Mouse (Mus musculus) stomach, postnatal 0 days (tissue): ENCODE measurements around the gene Dmrt2. TPM values are rescaled to one million over a fixed set of nuclear protein-coding genes. Genes with fewer than 3 reads are reported as not detected.

Source experiments
- ATAC-seq: fragments of 200-750 bp; cut with Nextera tagmentation; 2 replicates; pipeline ENCODE4 v1.8.0; 2017; ENCODE audit not compliant: low FRiP score, low TSS enrichment
- DNase-seq: peaks from one replicate; pipeline ENCODE4 v3.0.0-alpha.2; 2016; ENCODE audit warnings: low spot score
- H3K27ac ChIP-seq: fragments of 300-500 bp; sonication (generic); replicated peaks from 2 replicates; pipeline ENCODE4 v1.5.1; 2014; ENCODE audit warnings: mild to moderate bottlenecking, control low read depth
- H3K27me3 ChIP-seq: fragments of 300-500 bp; sonication (generic); 2 replicates; pipeline ENCODE4 v1.6.1; 2014; ENCODE audit warnings: low read length; ENCODE audit not compliant: control insufficient read depth, insufficient read depth
- H3K36me3 ChIP-seq: fragments of 300-500 bp; sonication (generic); 2 replicates; pipeline ENCODE4 v1.6.1; 2014; ENCODE audit warnings: low read length, mixed read lengths; ENCODE audit not compliant: control insufficient read depth, insufficient read depth
- H3K4me1 ChIP-seq: fragments of 300-500 bp; sonication (generic); replicated peaks from 2 replicates; pipeline ENCODE4 v1.6.1; 2014; ENCODE audit warnings: antibody characterized with exemption; ENCODE audit not compliant: control insufficient read depth, insufficient read depth
- H3K4me2 ChIP-seq: fragments of 300-500 bp; sonication (generic); replicated peaks from 2 replicates; pipeline ENCODE4 v1.6.1; 2014; ENCODE audit warnings: low read depth, mild to moderate bottlenecking, control low read depth, moderate library complexity
- H3K4me3 ChIP-seq: fragments of 300-500 bp; sonication (generic); 2 replicates; pipeline ENCODE4 v1.5.1; 2014; ENCODE audit warnings: low read depth, low read length, control low read depth
- H3K9ac ChIP-seq: fragments of 300-500 bp; sonication (generic); 2 replicates; pipeline ENCODE4 v1.6.1; 2014; ENCODE audit warnings: mild to moderate bottlenecking, low read length, control low read depth, mixed read lengths
- H3K9me3 ChIP-seq: fragments of 300-500 bp; sonication (generic); 2 replicates; pipeline ENCODE4 v1.6.1; 2016; ENCODE audit warnings: low read length; ENCODE audit not compliant: control insufficient read depth
- CTCF ChIP-seq: IDR thresholded peaks from 2 replicates; pipeline ENCODE4 v1.5.1; 2016; ENCODE audit warnings: antibody characterized with exemption, low read depth, mild to moderate bottlenecking, moderate library complexity
- EP300 ChIP-seq: optimal IDR thresholded peaks from 2 replicates; pipeline ENCODE3; 2016; ENCODE audit warnings: antibody characterized with exemption
- WGBS: fragments of 180-500 bp; shearing (Covaris S2); extraction: QIAGEN DNeasy Blood & Tissue Kit; methylation state at CpG from one replicate; pipeline ENCODE4 v1.1.7; 2014; 5-methylcytosine and 5-hydroxymethylcytosine counted together
- polyA plus RNA-seq: library from polyadenylated mRNA; unstranded; fragments of >200 nt; fragmentation: Nextera tagmentation; extraction: Ambion mirVana; gene quantifications from 2 replicates; pipeline ENCODE4 v1.2.1, GENCODE M21; 2015

Dmrt2 gene
- polyA plus RNA-seq, 1 experiment from 2014 or later = 1.2 TPM

GRCm38 (mm10) chr19:25665486-25666339 lies 6.5 kb upstream of the Dmrt2 start:
- H3K4me2 ChIP-seq = no peak overlapping the region
- ATAC-seq (no peak), DNase-seq (no peak)
- H3K27ac ChIP-seq = no peak overlapping the region
- H3K4me1 ChIP-seq = no peaks in the 10 kb centered on the region
- WGBS = 8% methylated on average over 31 of the region's 31 CpGs
- H3K36me3 ChIP-seq = no peaks in the 10 kb centered on the region
- no peaks in the 10 kb centered on the region for H3K9me3 ChIP-seq
- peaks cover 22% of the 10 kb centered on the region; the same call in 1 of the 2 replicates for H3K27me3 ChIP-seq
- no peak overlapping the region for H3K9ac ChIP-seq
- H3K4me3 ChIP-seq = no peak overlapping the region
- TF ChIP-seq CTCF = peak; percentile 48
- TF ChIP-seq EP300 = no peak

DNA sequence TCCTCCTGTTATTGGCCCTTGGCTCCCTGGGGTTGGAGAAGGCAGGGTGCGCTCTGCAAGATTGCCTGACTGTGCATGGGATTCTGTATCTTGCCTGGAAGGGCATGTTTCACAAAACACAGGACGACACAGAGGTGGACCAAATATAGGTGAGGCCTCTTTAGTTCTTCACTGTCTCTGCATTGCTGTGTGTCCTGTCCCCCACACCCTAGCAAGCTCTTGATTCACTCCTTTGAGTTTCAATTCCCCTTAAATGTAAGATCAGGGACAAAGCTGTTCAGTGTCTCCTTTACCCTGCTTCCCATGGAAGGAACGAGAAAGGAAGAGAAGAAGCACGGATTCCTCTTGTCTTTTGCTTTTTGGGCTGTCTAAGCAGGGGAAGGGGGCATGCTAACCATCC lies 4.4 kb upstream of the Dmrt2 start:
- Histone ChIP-seq H3K27ac (no peak overlapping the region), H3K36me3 (no peaks in the 10 kb centered on the region), H3K4me2 (no peak overlapping the region), H3K4me3 (no peak overlapping the region), H3K4me1 (no peaks in the 10 kb centered on the region), H3K27me3 (peaks cover 30% of the 10 kb centered on the region; the same call in 1 of the 2 replicates), H3K9me3 (no peaks in the 10 kb centered on the region), H3K9ac (no peak overlapping the region)
- ATAC-seq = no peak
- no peak for TF ChIP-seq CTCF
- TF ChIP-seq EP300 = no peak
- DNase-seq = no peak
- WGBS = 47% methylated on average over 4 of the region's 4 CpGs

DNA sequence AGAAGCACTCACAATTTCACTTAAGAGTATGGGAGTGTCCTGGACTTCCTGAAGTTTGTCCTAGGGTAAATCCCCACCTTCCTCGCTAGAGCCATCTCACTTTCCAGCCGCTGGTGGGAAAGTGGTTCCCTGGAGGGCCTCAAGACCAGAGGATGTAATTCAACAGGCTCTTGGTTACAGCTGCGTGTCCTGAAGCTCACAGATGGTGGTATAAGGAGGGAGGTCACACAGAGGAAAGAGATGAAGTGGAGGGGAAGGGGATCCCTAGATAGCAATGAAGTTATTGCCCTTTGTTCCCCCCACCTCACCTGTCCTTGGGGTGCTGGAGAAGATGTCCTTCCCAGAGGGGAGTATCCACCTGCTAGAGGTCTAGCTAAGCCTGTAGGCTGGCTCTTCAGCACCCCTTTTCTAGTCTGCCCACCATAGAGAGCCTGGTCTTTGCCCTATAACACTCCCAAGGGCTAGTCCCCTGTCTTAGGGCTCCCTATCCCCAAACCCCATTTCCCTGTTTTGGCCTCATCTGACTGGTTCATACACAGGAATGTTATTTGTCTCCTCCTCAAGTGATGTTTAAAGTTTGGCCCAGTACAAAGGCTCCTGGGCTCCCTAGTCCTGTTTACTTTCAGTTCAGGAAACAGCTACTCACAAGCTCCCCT lies 2.5 kb upstream of the Dmrt2 start:
- Histone ChIP-seq H3K9me3 (no peaks in the 10 kb centered on the region), H3K4me2 (no peak overlapping the region), H3K27me3 (peaks cover 34% of the 10 kb centered on the region; the same call in 1 of the 2 replicates), H3K36me3 (no peaks in the 10 kb centered on the region), H3K27ac (no peak overlapping the region), H3K4me1 (no peaks in the 10 kb centered on the region), H3K4me3 (no peak overlapping the region), H3K9ac (no peak overlapping the region)
- TF ChIP-seq EP300 (no peak), CTCF (no peak)
- 26% methylated on average over 3 of the region's 3 CpGs for WGBS
- ATAC-seq (no peak; the same call in 1 of the 2 replicates), DNase-seq (no peak)

- Histone ChIP-seq H3K36me3 (no peaks in the 10 kb centered on the region), H3K9me3 (no peaks in the 10 kb centered on the region), H3K9ac (no peak overlapping the region), H3K27me3 (peaks cover 31% of the 10 kb centered on the region; the same call in 1 of the 2 replicates), H3K27ac (no peak overlapping the region), H3K4me1 (no peaks in the 10 kb centered on the region), H3K4me2 (no peak overlapping the region), H3K4me3 (no peak overlapping the region)
- WGBS = 11% methylated on average over 17 of the region's 17 CpGs
- no peak for DNase-seq
- no peak for TF ChIP-seq EP300
- no peak for TF ChIP-seq CTCF
- no peak for ATAC-seq
Observed at GRCm38 (mm10) chr19:25670571-25671285, 1.5 kb upstream of the Dmrt2 start.

DNA sequence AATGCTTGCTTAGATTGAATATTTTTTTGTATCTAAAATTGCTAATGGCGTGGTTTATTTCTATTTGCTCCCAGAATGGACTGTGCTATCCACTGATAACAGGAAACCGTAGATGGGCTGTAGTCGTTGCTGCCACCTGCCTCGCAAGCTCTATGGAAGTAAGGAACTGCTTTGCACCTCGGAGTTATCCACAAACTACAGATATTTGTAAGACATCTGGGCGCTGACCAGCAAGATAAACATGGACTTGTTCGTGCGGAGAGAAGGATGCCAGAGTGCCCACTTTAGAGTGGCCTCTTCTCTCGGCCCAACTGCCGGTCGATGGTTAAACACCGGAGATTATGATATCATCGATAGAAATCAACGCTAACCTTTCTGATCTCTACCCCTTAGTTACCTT lies 530 bp upstream of the Dmrt2 start:
- no peaks in the 10 kb centered on the region for H3K9me3 ChIP-seq
- no peak for TF ChIP-seq EP300
- no peak for TF ChIP-seq CTCF
- no peak overlapping the region for H3K9ac ChIP-seq
- ATAC-seq (no peak), DNase-seq (no peak)
- H3K4me1 ChIP-seq = no peaks in the 10 kb centered on the region
- H3K27ac ChIP-seq = no peak overlapping the region
- peak overlapping the region; percentile 42 for H3K4me3 ChIP-seq
- 2% methylated on average over 14 of the region's 14 CpGs for WGBS
- H3K36me3 ChIP-seq = no peaks in the 10 kb centered on the region
- peak overlapping the region; percentile 67 for H3K4me2 ChIP-seq
- H3K27me3 ChIP-seq = peaks cover 31% of the 10 kb centered on the region; the same call in 1 of the 2 replicates
